Mouse (Mus musculus) embryonic facial prominence, embryonic 14.5 days (tissue): Measurements from ENCODE around the gene Catsperz. TPM values are rescaled to one million over a fixed set of nuclear protein-coding genes. Genes with fewer than 3 reads are reported as not detected.

Experiments used
- ATAC-seq: fragments of 200-750 bp; cut with Nextera tagmentation; 2 replicates; pipeline ENCODE4 v1.8.0; 2017; ENCODE audit warnings: low read depth, moderate number of reproducible peaks, moderate TSS enrichment
- DNase-seq: peaks from one replicate; pipeline ENCODE4 v3.0.0-alpha.2; 2015; ENCODE audit warnings: low spot score
- H3K27ac ChIP-seq: fragments of 300-500 bp; sonication (generic); replicated peaks from 2 replicates; pipeline ENCODE4 v1.5.1; 2014; ENCODE audit warnings: low read depth, mild to moderate bottlenecking, low read length, moderate library complexity
- H3K27me3 ChIP-seq: fragments of 300-500 bp; sonication (generic); replicated peaks from 2 replicates; pipeline ENCODE4 v1.6.1; 2014; ENCODE audit warnings: low read length; ENCODE audit not compliant: control insufficient read depth, insufficient read depth
- H3K36me3 ChIP-seq: fragments of 300-500 bp; sonication (generic); 2 replicates; pipeline ENCODE4 v1.6.1; 2014; ENCODE audit warnings: low read length, mixed read lengths; ENCODE audit not compliant: control insufficient read depth, insufficient read depth
- H3K4me1 ChIP-seq: fragments of 300-500 bp; sonication (generic); 2 replicates; pipeline ENCODE4 v1.6.1; 2014; ENCODE audit warnings: antibody characterized with exemption, low read length; ENCODE audit not compliant: control insufficient read depth, insufficient read depth
- H3K4me2 ChIP-seq: fragments of 300-500 bp; sonication (generic); 2 replicates; pipeline ENCODE4 v1.6.1; 2014; ENCODE audit warnings: low read depth, mild to moderate bottlenecking, low read length, moderate library complexity, mixed read lengths
- H3K4me3 ChIP-seq: fragments of 300-500 bp; sonication (generic); 2 replicates; pipeline ENCODE4 v1.5.1; 2014; ENCODE audit warnings: low read depth, mild to moderate bottlenecking, low read length
- H3K9ac ChIP-seq: fragments of 300-500 bp; sonication (generic); 2 replicates; pipeline ENCODE4 v1.6.1; 2014; ENCODE audit warnings: low read depth, mild to moderate bottlenecking, low read length, moderate library complexity, mixed read lengths
- H3K9me3 ChIP-seq: fragments of 300-500 bp; sonication (generic); 2 replicates; pipeline ENCODE4 v1.6.1; 2016; ENCODE audit warnings: low read length; ENCODE audit not compliant: control insufficient read depth
- WGBS: fragments of 180-500 bp; shearing (Covaris S2); extraction: QIAGEN DNeasy Blood & Tissue Kit; methylation state at CpG from one replicate; pipeline ENCODE4 v1.1.7; 2014; 5-methylcytosine and 5-hydroxymethylcytosine counted together
- microRNA-seq: library from miRNA; unstranded; fragments of <30 nt; microRNA quantifications from one replicate; pipeline ENCODE4, GENCODE M21; 2016; ENCODE audit warnings: borderline number of aligned reads
- polyA plus RNA-seq: library from polyadenylated mRNA; unstranded; fragments of >200 nt; fragmentation: Nextera tagmentation; extraction: Ambion mirVana; gene quantifications from 2 replicates; pipeline ENCODE4 v1.2.1, GENCODE M21; 2014

Catsperz gene
- polyA plus RNA-seq, 1 experiment from 2014 or later, result 3.4 TPM

DNA sequence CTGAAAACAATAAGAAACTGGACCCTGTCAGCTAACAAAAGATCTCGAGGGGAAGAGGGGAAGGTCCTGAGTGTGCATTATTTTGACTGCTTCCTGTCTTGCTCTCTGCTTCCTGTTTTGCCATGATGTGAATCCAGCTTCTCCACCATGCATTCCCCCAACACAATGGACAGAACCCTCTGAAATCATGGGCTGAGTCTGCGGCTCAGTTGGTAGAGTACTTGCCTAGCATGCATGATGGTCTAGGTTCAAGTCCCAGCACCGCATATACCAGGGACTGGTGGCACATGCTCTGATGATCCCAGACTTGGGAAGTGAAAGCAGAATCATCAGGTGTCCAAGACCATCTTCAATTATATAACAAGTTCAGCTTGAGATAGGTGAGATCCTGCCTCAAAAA is 52.5 kb downstream of the Catsperz start:
- H3K36me3 ChIP-seq, result no peaks in the 10 kb centered on the region

More for the DNA sequence above, 52.5 kb downstream of the Catsperz start:
- Histone ChIP-seq H3K4me3 (no peak overlapping the region), H3K27me3 (no peaks in the 10 kb centered on the region), H3K9me3 (no peaks in the 10 kb centered on the region), H3K9ac (no peak overlapping the region), H3K4me1 (0 out of 2 replicates have a peak, but pooled peaks cover 4% of the 10 kb centered on the region), H3K27ac (no peak overlapping the region), H3K4me2 (no peak overlapping the region)
- ATAC-seq (no peak), DNase-seq (no peak)
- WGBS, result 78% methylated on average over 3 of the region's 3 CpGs

Small RNA genes within 50 kb of the gene (microRNA-seq; reads per million reads assigned to microRNA genes)
- 1.00 reads per million for gene Mir6990

Other genes starting within 250 kb of the Catsperz start
- 27.1 and 27.9 TPM in 2 replicates for gene Rps6ka4, start 84.7 kb downstream of the Catsperz start, polyA plus RNA-seq
- 1.2 and 1.3 TPM in 2 replicates for gene Ccdc88b, start 67.2 kb downstream of the Catsperz start, polyA plus RNA-seq
- 137 and 143 TPM in 2 replicates for gene Trmt112, start 15.7 kb downstream of the Catsperz start, polyA plus RNA-seq
- 218 and 243 TPM in 2 replicates for gene Prdx5, start 15.3 kb downstream of the Catsperz start, polyA plus RNA-seq
- gene Esrra, start 3.6 kb downstream of the Catsperz start, polyA plus RNA-seq, result 4.7 and 4.8 TPM in 2 replicates
- gene Kcnk4, start 9.1 kb upstream of the Catsperz start, polyA plus RNA-seq, result 1.0 and 1.6 TPM in 2 replicates
- 70.7 and 83.3 TPM in 2 replicates for gene Bad, start 16.5 kb upstream of the Catsperz start, polyA plus RNA-seq
- 29.7 and 35.0 TPM in 2 replicates for gene Gpr137, start 17.1 kb upstream of the Catsperz start, polyA plus RNA-seq
- gene Ppp1r14b, start 49.6 kb upstream of the Catsperz start, polyA plus RNA-seq, result 277 and 302 TPM in 2 replicates
- 31.4 and 36.8 TPM in 2 replicates for gene Plcb3, start 51.1 kb upstream of the Catsperz start, polyA plus RNA-seq
- 72.4 and 81.0 TPM in 2 replicates for gene Fkbp2, start 55.1 kb upstream of the Catsperz start, polyA plus RNA-seq
- 41.0 and 43.9 TPM in 2 replicates for gene Vegfb, start 62.3 kb upstream of the Catsperz start, polyA plus RNA-seq
- gene Dnajc4, start 67.2 kb upstream of the Catsperz start, polyA plus RNA-seq, result 21.7 and 22.1 TPM in 2 replicates
- 21.9 and 22.9 TPM in 2 replicates for gene Nudt22, start 70.7 kb upstream of the Catsperz start, polyA plus RNA-seq
- 10.1 and 13.4 TPM in 2 replicates for gene Trpt1, start 70.8 kb upstream of the Catsperz start, polyA plus RNA-seq
- 10.4 and 10.8 TPM in 2 replicates for gene Fermt3, start 94.1 kb upstream of the Catsperz start, polyA plus RNA-seq
- 216 and 228 TPM in 2 replicates for gene Stip1, start 114.6 kb upstream of the Catsperz start, polyA plus RNA-seq
- 27.1 and 30.3 TPM in 2 replicates for gene Macrod1, start 131.4 kb upstream of the Catsperz start, polyA plus RNA-seq
- gene Flrt1, start 180.3 kb upstream of the Catsperz start, polyA plus RNA-seq, result 10.4 and 10.5 TPM in 2 replicates